Mouse (Mus musculus) kidney, adult 2 months (tissue): Measurements from ENCODE around the gene Dgkg. TPM values are rescaled to one million over a fixed set of nuclear protein-coding genes. Genes with fewer than 3 reads are reported as not detected.
A peak's percentile ranks its signal among the peaks of the same experiment; 100 is the strongest.

Source experiments
- DNase-seq: peaks from one replicate; pipeline ENCODE4 v3.0.0; 2021
- H3K27ac ChIP-seq: fragments of 200-500 bp; 2 replicates; pipeline ENCODE4 v1.5.1; 2012; ENCODE audit warnings: low read depth, low read length, control low read depth, inconsistent platforms; ENCODE audit not compliant: insufficient read depth
- H3K27me3 ChIP-seq: fragments of 200-500 bp; replicated peaks from 2 replicates; pipeline ENCODE4 v1.6.1; 2012; ENCODE audit warnings: mild to moderate bottlenecking, moderate library complexity, low read length, inconsistent platforms; ENCODE audit not compliant: control insufficient read depth, insufficient read depth
- H3K36me3 ChIP-seq: fragments of 200-500 bp; 2 replicates; pipeline ENCODE4 v1.6.1; 2012; ENCODE audit warnings: mild to moderate bottlenecking, moderate library complexity, low read length, inconsistent platforms; ENCODE audit not compliant: control insufficient read depth, insufficient read depth
- H3K4me1 ChIP-seq: fragments of 200-500 bp; 2 replicates; pipeline ENCODE4 v1.6.1; 2011; ENCODE audit warnings: low read length; ENCODE audit not compliant: control insufficient read depth, insufficient read depth
- H3K4me3 ChIP-seq: fragments of 200-500 bp; 2 replicates; pipeline ENCODE4 v1.5.1; 2011; ENCODE audit warnings: mild to moderate bottlenecking, low read depth, low read length, control low read depth; ENCODE audit not compliant: insufficient read depth
- CTCF ChIP-seq: fragments of 200-500 bp; conservative IDR thresholded peaks from 2 replicates; pipeline ENCODE4 v1.5.1; 2011; ENCODE audit warnings: low read depth, mild to moderate bottlenecking, control low read depth, low read length, moderate library complexity, mixed read lengths; ENCODE audit not compliant: insufficient read depth, insufficient read length
- POLR2A ChIP-seq: fragments of 200-500 bp; IDR thresholded peaks from one replicate; pipeline ENCODE4 v1.6.1; 2011; ENCODE audit warnings: low read depth, low read length, control low read depth
- WGBS: fragments of 180-500 bp; shearing (Covaris S2); methylation state at CpG from one replicate; pipeline ENCODE4 v1.1.7; 2018; 5-methylcytosine and 5-hydroxymethylcytosine counted together
- polyA plus RNA-seq: library from polyadenylated mRNA; depleted of rRNA; stranded (reverse); fragments of >200 nt; gene quantifications from 2 replicates; pipeline ENCODE4 v1.2.3, GENCODE M21; 2012

The Dgkg gene
- polyA plus RNA-seq, 1 experiment: 1.2 TPM

DNA sequence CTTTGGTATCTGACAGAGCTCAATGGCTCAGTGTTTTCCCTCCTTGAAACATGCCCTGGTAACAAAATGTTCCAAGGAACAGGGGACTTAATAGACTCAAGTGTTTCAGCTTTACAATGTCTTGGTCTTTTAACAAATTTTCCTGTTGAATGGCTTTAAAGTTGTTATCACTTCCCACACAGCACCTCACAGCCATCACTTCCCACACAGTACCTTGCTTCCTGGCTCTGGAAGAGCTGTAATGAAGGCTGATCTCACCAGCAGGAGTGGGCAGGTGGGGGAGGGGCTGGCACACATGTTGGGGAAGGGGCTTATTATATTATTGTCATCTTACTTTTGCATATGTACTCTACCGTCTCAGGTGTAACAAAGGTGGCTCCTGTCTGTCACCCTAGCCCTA lies 173.1 kb downstream of the Dgkg start:
- 97% methylated on average over 1 of the region's 1 CpGs for WGBS
- Histone ChIP-seq H3K4me3 (no peak overlapping the region), H3K27me3 (no peaks in the 10 kb centered on the region), H3K4me1 (no peaks in the 10 kb centered on the region), H3K36me3 (no peaks in the 10 kb centered on the region), H3K27ac (no peak overlapping the region)
- DNase-seq: no peak
- TF ChIP-seq POLR2A: no peak
- TF ChIP-seq CTCF: no peak

DNA sequence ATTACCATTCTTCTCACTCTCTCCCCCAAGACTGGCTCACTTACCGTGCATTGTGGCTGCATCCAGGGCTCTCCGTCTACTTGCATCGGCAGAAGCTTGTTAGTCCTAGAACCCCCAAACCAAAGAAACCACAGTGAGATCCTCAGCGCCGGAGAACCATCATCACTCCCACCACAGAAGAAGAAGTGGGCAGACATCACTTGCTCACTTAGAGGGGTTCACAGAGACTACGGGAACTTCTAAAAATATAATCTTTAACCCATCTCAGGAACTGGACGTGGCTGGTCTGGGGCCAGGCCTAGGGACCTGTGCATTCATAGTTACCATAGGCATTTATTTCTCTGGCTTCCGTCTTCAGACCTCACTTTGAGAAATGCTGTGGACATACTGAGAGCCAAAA lies 177.7 kb downstream of the Dgkg start:
- no peak for DNase-seq
- Histone ChIP-seq H3K36me3 (no peaks in the 10 kb centered on the region), H3K27ac (no peak overlapping the region), H3K4me1 (no peaks in the 10 kb centered on the region), H3K27me3 (no peaks in the 10 kb centered on the region), H3K4me3 (no peak overlapping the region)
- TF ChIP-seq CTCF: no peak
- TF ChIP-seq POLR2A: no peak
- 86% methylated on average over 8 of the region's 8 CpGs for WGBS

DNA sequence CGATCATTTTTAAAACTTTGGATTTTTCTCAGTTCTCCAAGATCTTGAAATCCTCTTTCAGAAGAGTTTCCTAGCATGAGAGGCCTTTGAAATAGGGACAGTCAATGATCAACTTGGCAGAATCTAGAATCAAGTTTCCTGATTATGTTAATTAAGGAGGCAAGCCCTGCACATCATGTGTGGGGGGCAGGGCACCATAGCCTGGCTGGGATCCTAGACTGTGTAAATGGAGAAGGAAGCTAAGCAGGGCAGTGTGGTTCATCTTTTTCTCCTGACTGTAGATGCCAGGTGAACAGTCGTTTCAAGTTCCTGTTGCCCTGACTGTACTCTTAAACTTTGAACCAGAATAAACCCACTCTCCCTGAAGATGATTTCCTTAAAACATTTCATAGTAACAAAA lies 185.3 kb downstream of the Dgkg start:
- 38% methylated on average over 2 of the region's 2 CpGs for WGBS
- Histone ChIP-seq H3K27ac (no peak overlapping the region), H3K4me1 (no peaks in the 10 kb centered on the region; the same call in 1 of the 2 replicates), H3K4me3 (no peak overlapping the region), H3K36me3 (no peaks in the 10 kb centered on the region), H3K27me3 (no peaks in the 10 kb centered on the region)
- DNase-seq: peak; percentile 72
- TF ChIP-seq POLR2A (no peak), CTCF (no peak)

DNA sequence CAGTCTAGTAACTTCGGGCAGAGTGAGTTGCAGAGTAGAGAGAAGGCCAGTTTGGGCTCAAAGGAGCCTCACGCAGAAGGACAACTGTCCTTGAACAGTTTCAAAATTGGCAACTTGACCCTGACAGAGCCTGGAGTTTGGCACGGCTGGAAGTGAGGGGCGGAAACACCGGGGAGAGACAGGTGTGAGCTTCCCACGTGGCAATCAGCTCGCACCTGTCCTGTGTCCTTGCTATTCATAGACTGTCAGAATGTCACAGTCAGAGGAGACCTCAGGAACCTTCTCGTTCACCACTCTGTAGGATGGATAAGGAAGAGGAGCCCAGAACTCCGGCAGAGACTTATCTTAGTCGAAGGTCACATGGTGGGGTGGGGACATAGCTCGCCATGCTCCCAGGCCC lies 187.6 kb downstream of the Dgkg start:
- H3K27me3 ChIP-seq: no peaks in the 10 kb centered on the region
- TF ChIP-seq POLR2A (no peak), CTCF (no peak)
- 84% methylated on average over 11 of the region's 11 CpGs for WGBS
- no peak overlapping the region for H3K4me3 ChIP-seq
- no peaks in the 10 kb centered on the region for H3K36me3 ChIP-seq
- H3K27ac ChIP-seq: no peak overlapping the region
- no peaks in the 10 kb centered on the region; the same call in 1 of the 2 replicates for H3K4me1 ChIP-seq
- DNase-seq: no peak

DNA sequence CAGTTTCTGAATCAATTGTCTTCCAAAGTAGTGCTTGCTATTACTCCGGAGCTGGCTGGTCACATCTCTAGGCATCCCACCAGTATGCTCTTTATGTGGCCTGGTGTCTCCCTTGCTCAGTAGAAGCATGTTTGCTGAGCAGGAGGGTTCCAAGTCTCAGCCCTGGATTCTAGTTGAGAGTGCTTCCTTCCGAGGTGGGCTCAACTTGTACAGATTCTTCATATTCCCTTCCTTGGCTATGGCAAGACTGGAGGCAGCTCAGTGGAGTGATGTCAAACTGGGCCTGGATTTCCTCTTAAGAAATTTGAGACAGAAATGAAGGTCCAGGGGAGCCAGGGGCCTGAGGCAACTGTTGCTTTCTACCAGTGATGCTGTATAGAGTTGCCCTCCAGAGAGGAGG lies 189.9 kb downstream of the Dgkg start:
- WGBS: 98% methylated on average over 2 of the region's 2 CpGs
- H3K4me1 ChIP-seq: no peaks in the 10 kb centered on the region; the same call in 1 of the 2 replicates
- no peak overlapping the region for H3K27ac ChIP-seq
- H3K27me3 ChIP-seq: no peaks in the 10 kb centered on the region
- DNase-seq: no peak
- no peak for TF ChIP-seq CTCF
- TF ChIP-seq POLR2A: no peak
- no peaks in the 10 kb centered on the region for H3K36me3 ChIP-seq
- no peak overlapping the region for H3K4me3 ChIP-seq

DNA sequence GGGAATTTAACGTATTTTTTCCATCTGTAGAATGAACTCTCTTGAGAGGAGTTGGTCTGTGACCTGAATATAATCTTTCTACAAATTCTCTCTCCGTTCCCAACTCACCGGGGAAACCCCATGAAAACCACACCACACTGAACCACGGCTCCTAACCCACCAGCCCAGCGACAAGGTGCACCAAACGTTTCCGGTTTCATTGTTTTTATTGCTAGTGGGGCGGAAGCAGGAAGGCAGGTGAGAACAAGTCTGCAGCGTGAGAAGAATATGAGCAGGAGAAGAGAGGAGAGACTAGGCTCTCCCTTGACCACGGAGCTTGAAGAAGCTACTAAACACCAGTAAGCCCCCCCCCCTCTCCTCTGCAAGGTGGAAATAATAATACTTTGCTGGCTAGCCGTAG lies 190.6 kb downstream of the Dgkg start:
- TF ChIP-seq CTCF: no peak
- no peak for TF ChIP-seq POLR2A
- Histone ChIP-seq H3K36me3 (no peaks in the 10 kb centered on the region), H3K27me3 (no peaks in the 10 kb centered on the region), H3K4me3 (no peak overlapping the region), H3K4me1 (no peaks in the 10 kb centered on the region), H3K27ac (no peak overlapping the region)
- DNase-seq: no peak
- 38% methylated on average over 11 of the region's 11 CpGs for WGBS

DNA sequence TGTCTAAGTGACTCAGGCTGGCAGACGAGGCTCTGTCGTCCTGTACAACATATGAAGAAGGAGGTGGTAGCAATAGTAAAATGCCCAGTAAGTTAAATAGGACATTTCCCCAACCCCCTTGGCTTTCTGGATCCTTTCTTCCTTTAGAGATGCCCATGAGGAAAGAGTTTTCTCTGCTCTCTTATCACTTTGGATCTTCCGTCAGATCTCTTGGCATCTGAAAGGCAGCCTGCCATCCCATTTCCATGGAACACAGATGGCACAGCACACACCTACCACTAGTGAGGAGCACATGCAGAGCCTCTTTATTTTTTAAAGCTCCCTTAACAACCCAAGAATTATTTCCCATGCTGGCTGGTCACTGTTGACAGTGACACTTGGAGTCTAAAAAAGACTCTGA lies 194.8 kb downstream of the Dgkg start:
- Histone ChIP-seq H3K27me3 (no peaks in the 10 kb centered on the region), H3K4me1 (no peaks in the 10 kb centered on the region), H3K36me3 (no peaks in the 10 kb centered on the region), H3K4me3 (no peak overlapping the region), H3K27ac (no peak overlapping the region)
- 86% methylated on average over 3 of the region's 3 CpGs for WGBS
- no peak for DNase-seq
- TF ChIP-seq CTCF: no peak
- no peak for TF ChIP-seq POLR2A

DNA sequence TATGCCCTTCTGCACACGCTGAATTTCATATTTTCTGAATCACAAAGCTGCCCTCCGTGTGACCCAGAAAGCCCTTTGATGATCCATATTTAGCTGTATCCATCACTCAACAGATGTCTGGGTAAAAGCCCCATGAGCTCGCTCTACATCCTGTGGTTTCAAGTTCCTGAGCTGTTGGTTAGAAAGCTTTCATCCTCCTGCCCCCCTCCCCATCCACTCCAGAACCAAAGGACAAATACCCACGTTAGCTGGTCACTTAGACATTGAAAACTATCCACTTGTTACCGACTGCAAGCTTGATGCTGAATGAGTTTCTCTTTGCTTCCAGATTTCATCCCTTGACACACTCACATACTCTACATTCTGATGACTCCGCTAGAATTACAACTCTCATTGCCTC lies 195.3 kb downstream of the Dgkg start:
- Histone ChIP-seq H3K27me3 (no peaks in the 10 kb centered on the region), H3K27ac (no peak overlapping the region), H3K4me1 (no peaks in the 10 kb centered on the region), H3K36me3 (no peaks in the 10 kb centered on the region), H3K4me3 (no peak overlapping the region)
- WGBS: 75% methylated on average over 6 of the region's 6 CpGs
- no peak for DNase-seq
- TF ChIP-seq POLR2A: no peak
- no peak for TF ChIP-seq CTCF
